Mouse (Mus musculus) lung, adult 2 months (tissue): ENCODE measurements around the gene Magi1.

ENCODE experiments used
- CTCF ChIP-seq: fragments of 200-500 bp; IDR thresholded peaks from 2 replicates; pipeline ENCODE4 v1.5.1; 2011; ENCODE audit warnings: mild to moderate bottlenecking, low read length, control low read depth; ENCODE audit not compliant: insufficient read depth
- POLR2A ChIP-seq: fragments of 200-500 bp; IDR thresholded peaks from 2 replicates; pipeline ENCODE4 v1.6.1; 2011; ENCODE audit warnings: low read depth, mild to moderate bottlenecking, control low read depth, low read length, borderline replicate concordance; ENCODE audit errors: extremely low read depth

GRCm38 (mm10) chr6:94308498-94308897, 24.8 kb upstream of the Magi1 start:
- TF ChIP-seq POLR2A (no peak), CTCF (no peak)
